Mouse (Mus musculus): ENCODE results near the gene Reln. TPM values are rescaled to one million over a fixed set of nuclear protein-coding genes. Genes with fewer than 3 reads are reported as not detected.

The Reln gene
- polyA plus RNA-seq, 1 experiment from 2014 or later: 46.4 TPM

DNA sequence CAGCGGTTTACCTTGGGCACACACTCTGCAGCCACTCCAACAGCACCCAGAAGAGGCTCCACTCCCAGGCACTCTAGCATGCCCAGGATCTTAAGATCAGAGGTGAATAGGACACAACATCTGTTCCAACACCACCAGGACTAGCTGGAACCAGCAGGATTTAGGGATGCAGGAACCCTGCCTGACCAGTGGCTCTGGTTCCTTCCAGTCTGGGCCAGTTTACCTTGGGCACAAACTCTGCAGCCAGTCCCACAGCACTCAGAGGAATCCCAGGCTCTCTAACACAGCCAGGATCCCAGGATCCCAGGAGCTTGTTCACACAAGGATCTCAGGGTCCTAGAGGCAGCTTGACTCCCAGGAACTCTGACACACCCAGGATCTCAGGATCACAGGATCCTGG is 382.7 kb downstream of the Reln start:
- H3K36me3 ChIP-seq: no peaks in the 10 kb centered on the region
- no peak overlapping the region for H3K4me3 ChIP-seq
- no peaks in the 10 kb centered on the region for H3K9me3 ChIP-seq
- no peaks in the 10 kb centered on the region for H3K27me3 ChIP-seq
- no peak overlapping the region for H3K27ac ChIP-seq (replicated peaks)
- no peak overlapping the region for H3K9ac ChIP-seq
- no peak overlapping the region for H3K4me2 ChIP-seq
- no peaks in the 10 kb centered on the region for H3K4me1 ChIP-seq (replicated peaks)
- WGBS: 94% methylated on average over 1 of the region's 1 CpGs
- ATAC-seq (ENCODE audit: low FRiP score, low read depth): no peak

- no peak for ATAC-seq (ENCODE audit: low FRiP score, low read depth)
- Histone ChIP-seq H3K27me3 (no peaks in the 10 kb centered on the region), H3K9me3 (no peaks in the 10 kb centered on the region), H3K4me1 (replicated peaks) (no peaks in the 10 kb centered on the region), H3K4me3 (no peak overlapping the region), H3K36me3 (no peaks in the 10 kb centered on the region), H3K4me2 (no peak overlapping the region), H3K9ac (no peak overlapping the region), H3K27ac (replicated peaks) (no peak overlapping the region)
- 70% methylated on average over 14 of the region's 14 CpGs for WGBS
Measured at GRCm38 (mm10) chr5:21960151-21960550, 384.4 kb downstream of the Reln start.

DNA sequence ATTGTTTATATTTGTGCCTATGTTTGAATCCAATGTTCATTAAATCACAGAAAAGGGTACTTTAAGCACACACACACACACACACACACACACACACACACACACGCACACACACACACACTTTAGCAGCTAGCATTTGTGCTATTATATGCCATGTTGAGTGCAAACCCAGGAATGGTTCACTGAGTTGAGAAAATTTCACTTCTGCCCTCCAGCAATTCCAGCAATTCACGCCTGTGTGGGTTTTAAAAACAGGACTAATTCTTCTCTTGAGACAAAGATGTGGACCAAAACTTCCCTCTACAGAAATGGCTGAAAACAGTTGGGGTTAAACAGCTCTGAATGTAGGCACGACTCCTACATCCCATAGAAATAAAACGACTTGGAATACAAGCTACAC is 386.9 kb downstream of the Reln start:
- Histone ChIP-seq H3K4me3 (no peak overlapping the region), H3K27ac (replicated peaks) (no peak overlapping the region), H3K4me2 (no peak overlapping the region), H3K9ac (no peak overlapping the region), H3K4me1 (replicated peaks) (no peaks in the 10 kb centered on the region), H3K27me3 (no peaks in the 10 kb centered on the region), H3K36me3 (no peaks in the 10 kb centered on the region), H3K9me3 (no peaks in the 10 kb centered on the region)
- no peak for ATAC-seq (ENCODE audit: low FRiP score, low read depth)
- WGBS: 69% methylated on average over 4 of the region's 4 CpGs

- no peak overlapping the region for H3K4me2 ChIP-seq
- no peak overlapping the region for H3K9ac ChIP-seq
- ATAC-seq (ENCODE audit: low FRiP score, low read depth): no peak
- no peaks in the 10 kb centered on the region for H3K36me3 ChIP-seq
- H3K27me3 ChIP-seq: no peaks in the 10 kb centered on the region
- H3K4me3 ChIP-seq: no peak overlapping the region
- 83% methylated on average over 4 of the region's 4 CpGs for WGBS
- no peaks in the 10 kb centered on the region for H3K9me3 ChIP-seq
- no peak overlapping the region for H3K27ac ChIP-seq (replicated peaks)
- H3K4me1 ChIP-seq (replicated peaks): no peaks in the 10 kb centered on the region
Measured at GRCm38 (mm10) chr5:21957061-21957460, 387.4 kb downstream of the Reln start.

GRCm38 (mm10) chr5:21949507-21949897 is 395.0 kb downstream of the Reln start:
- Histone ChIP-seq H3K9me3 (no peaks in the 10 kb centered on the region), H3K4me3 (no peak overlapping the region), H3K9ac (no peak overlapping the region), H3K4me2 (no peak overlapping the region), H3K4me1 (replicated peaks) (peaks cover 10% of the 10 kb centered on the region), H3K27ac (replicated peaks) (no peak overlapping the region; the same call in 1 of the 2 replicates), H3K27me3 (no peaks in the 10 kb centered on the region), H3K36me3 (no peaks in the 10 kb centered on the region)
- ATAC-seq (ENCODE audit: low FRiP score, low read depth): peak; percentile 36
- 51% methylated on average over 7 of the region's 7 CpGs for whole genome bisulfite sequencing

GRCm38 (mm10) chr5:21948736-21949506 is 395.6 kb downstream of the Reln start:
- Histone ChIP-seq H3K36me3 (no peaks in the 10 kb centered on the region), H3K4me1 (replicated peaks) (peaks cover 10% of the 10 kb centered on the region), H3K4me2 (no peak overlapping the region), H3K4me3 (no peak overlapping the region), H3K9ac (no peak overlapping the region), H3K9me3 (no peaks in the 10 kb centered on the region), H3K27ac (replicated peaks) (peak overlapping the region; percentile 54), H3K27me3 (no peaks in the 10 kb centered on the region)
- peak; percentile 90 for ATAC-seq (ENCODE audit: low FRiP score, low read depth)
- WGBS: 56% methylated on average over 11 of the region's 11 CpGs

GRCm38 (mm10) chr5:21947610-21948381 is 396.7 kb downstream of the Reln start:
- Histone ChIP-seq H3K36me3 (no peaks in the 10 kb centered on the region), H3K27me3 (no peaks in the 10 kb centered on the region), H3K9ac (no peak overlapping the region), H3K4me3 (no peak overlapping the region), H3K9me3 (no peaks in the 10 kb centered on the region), H3K4me1 (replicated peaks) (peaks cover 10% of the 10 kb centered on the region), H3K27ac (replicated peaks) (peak overlapping the region; percentile 66), H3K4me2 (no peak overlapping the region)
- ATAC-seq (ENCODE audit: low FRiP score, low read depth): no peak
- 55% methylated on average over 9 of the region's 9 CpGs for WGBS

DNA sequence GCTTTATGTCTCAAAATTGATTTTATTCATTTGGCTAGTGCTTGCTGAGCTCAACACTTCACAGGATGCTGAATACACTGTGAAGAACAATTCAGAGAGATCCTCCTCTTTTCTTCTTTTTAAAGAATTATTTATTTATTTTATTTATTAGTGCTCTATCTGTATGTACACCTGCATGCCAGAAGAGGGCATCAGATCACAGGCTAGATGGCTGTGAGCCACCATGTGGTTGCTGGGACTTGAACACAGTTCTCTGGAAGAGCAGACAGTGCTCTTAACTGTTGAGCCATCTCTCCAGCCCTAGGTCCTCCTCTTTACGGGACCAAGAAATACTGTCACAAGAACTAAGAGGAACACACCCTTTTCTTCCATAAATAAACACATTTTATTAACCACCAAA is 399.9 kb downstream of the Reln start:
- peaks cover 10% of the 10 kb centered on the region for H3K4me1 ChIP-seq (replicated peaks)
- ATAC-seq (ENCODE audit: low FRiP score, low read depth): no peak
- H3K27me3 ChIP-seq: no peaks in the 10 kb centered on the region
- H3K4me2 ChIP-seq: no peak overlapping the region
- no peak overlapping the region for H3K27ac ChIP-seq (replicated peaks)
- H3K4me3 ChIP-seq: no peak overlapping the region
- H3K36me3 ChIP-seq: no peaks in the 10 kb centered on the region
- H3K9ac ChIP-seq: no peak overlapping the region
- H3K9me3 ChIP-seq: no peaks in the 10 kb centered on the region
- WGBS: 97% methylated on average over 1 of the region's 1 CpGs

- Histone ChIP-seq H3K9me3 (no peaks in the 10 kb centered on the region), H3K4me1 (replicated peaks) (peaks cover 11% of the 10 kb centered on the region), H3K27me3 (no peaks in the 10 kb centered on the region), H3K27ac (replicated peaks) (no peak overlapping the region), H3K36me3 (no peaks in the 10 kb centered on the region), H3K9ac (no peak overlapping the region), H3K4me2 (no peak overlapping the region), H3K4me3 (no peak overlapping the region)
- no peak for ATAC-seq (ENCODE audit: low FRiP score, low read depth)
- 91% methylated on average over 9 of the region's 9 CpGs for WGBS
Measured at GRCm38 (mm10) chr5:21939405-21939804, 405.1 kb downstream of the Reln start.

GRCm38 (mm10) chr5:21938138-21938537 is 406.4 kb downstream of the Reln start:
- H3K36me3 ChIP-seq: no peaks in the 10 kb centered on the region
- H3K9me3 ChIP-seq: no peaks in the 10 kb centered on the region
- WGBS: 84% methylated on average over 5 of the region's 5 CpGs
- no peaks in the 10 kb centered on the region for H3K27me3 ChIP-seq
- H3K9ac ChIP-seq: no peak overlapping the region
- no peak overlapping the region for H3K4me3 ChIP-seq
- H3K4me2 ChIP-seq: no peak overlapping the region
- H3K4me1 ChIP-seq (replicated peaks): peaks cover 20% of the 10 kb centered on the region
- no peak overlapping the region for H3K27ac ChIP-seq (replicated peaks)
- no peak for ATAC-seq (ENCODE audit: low FRiP score, low read depth)

DNA sequence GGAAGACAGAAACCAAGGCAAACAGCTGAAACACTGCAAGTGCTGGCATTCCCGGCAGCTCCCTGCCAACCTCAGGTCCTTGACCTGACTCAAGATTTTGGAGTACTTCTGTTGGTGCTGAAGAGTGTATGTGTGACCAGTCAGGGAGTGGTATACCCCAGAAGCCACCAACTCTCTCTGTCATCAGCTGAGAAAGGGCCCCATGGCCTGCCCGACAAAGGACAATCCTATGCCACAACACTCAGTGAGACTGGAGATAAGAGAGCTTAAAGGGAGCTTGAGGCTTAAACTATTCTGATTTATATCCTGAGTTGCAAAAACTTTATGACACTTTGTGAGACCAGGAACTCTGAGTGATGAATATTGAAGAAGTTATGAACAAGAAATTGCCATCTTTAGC is 407.9 kb downstream of the Reln start:
- Histone ChIP-seq H3K9me3 (no peaks in the 10 kb centered on the region), H3K27ac (replicated peaks) (no peak overlapping the region)
- WGBS: 87% methylated on average over 2 of the region's 2 CpGs

DNA sequence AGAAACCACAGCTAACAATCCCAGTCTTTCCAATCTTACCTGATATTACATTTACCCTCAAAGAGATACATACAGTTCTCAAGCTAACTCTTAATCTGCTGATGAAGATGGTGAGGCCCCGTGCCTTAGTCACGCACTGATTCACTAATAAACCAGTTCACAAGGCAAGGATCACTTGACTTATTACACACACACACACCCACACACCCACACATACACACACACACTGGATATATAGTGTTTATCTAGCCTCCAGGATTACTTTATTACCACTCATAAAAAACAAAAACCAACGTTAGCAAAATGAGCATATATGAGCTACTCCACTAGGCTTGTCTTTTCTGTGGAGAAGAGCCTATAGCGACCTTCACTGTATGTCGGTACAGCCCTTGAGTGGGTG is 408.4 kb downstream of the Reln start:
- no peak overlapping the region for H3K27ac ChIP-seq (replicated peaks)
- H3K4me3 ChIP-seq: no peak overlapping the region
- peaks cover 20% of the 10 kb centered on the region for H3K4me1 ChIP-seq (replicated peaks)
- H3K9ac ChIP-seq: no peak overlapping the region
- ATAC-seq (ENCODE audit: low FRiP score, low read depth): no peak
- H3K9me3 ChIP-seq: no peaks in the 10 kb centered on the region
- no peak overlapping the region for H3K4me2 ChIP-seq
- 89% methylated on average over 5 of the region's 5 CpGs for WGBS
- H3K27me3 ChIP-seq: no peaks in the 10 kb centered on the region
- H3K36me3 ChIP-seq: no peaks in the 10 kb centered on the region

More for the DNA sequence above, 407.9 kb downstream of the Reln start:
- Histone ChIP-seq H3K36me3 (no peaks in the 10 kb centered on the region), H3K4me2 (no peak overlapping the region), H3K4me3 (no peak overlapping the region), H3K9ac (no peak overlapping the region), H3K4me1 (replicated peaks) (peaks cover 20% of the 10 kb centered on the region), H3K27me3 (no peaks in the 10 kb centered on the region)
- no peak for ATAC-seq (ENCODE audit: low FRiP score, low read depth)

All from hindbrain, embryonic 15.5 days (tissue).